Mouse (Mus musculus) thymus, postnatal 25 days (tissue): Measurements from ENCODE around the gene Mob1a.

Source experiments
- DNase-seq: peaks from one replicate; pipeline ENCODE4 v3.0.0; 2022

The Mob1a gene

DNA sequence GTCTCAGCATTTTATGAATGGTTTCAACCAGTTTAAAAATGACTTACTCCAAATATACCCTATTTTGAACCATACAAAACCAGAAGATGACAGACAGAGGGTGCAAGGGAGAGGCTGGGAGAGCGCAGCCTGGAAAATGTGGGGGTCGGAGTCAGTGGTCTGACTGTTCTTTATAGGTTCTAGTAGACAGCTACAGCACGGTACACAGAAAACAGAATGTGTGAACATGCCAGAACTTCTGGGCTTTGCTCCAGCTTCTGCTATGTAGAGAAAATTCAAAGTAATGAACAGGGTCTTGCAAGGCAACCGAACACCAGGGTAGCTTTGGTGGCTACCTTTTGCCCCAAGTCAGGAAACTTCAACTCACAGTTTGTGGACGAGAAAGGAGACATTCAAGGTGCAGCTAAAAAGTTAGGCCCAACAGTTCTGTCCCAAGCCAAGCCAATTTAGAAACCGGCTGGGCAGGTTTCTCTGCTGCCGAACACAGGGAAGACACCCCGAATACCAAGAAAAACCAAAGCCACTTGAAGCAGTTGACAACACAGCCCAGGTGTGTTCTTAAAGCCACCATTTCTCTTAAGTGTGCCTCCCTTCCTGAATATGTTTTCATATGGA, 66.5 kb downstream of the Mob1a start:
- DNase-seq: no peak
